Mouse (Mus musculus) small intestine, adult 2 months (tissue): ENCODE measurements around the gene Slc9c1.

Experiments used
- CTCF ChIP-seq: fragments of 200-500 bp; IDR thresholded peaks from 2 replicates; pipeline ENCODE4 v1.5.1; 2012; ENCODE audit warnings: low read depth, mild to moderate bottlenecking, control low read depth, inconsistent platforms, low read length, moderate library complexity, mixed read lengths; ENCODE audit not compliant: insufficient replicate concordance, insufficient read length; ENCODE audit errors: extremely low read depth
- POLR2A ChIP-seq: fragments of 200-500 bp; IDR thresholded peaks from 2 replicates; pipeline ENCODE4 v1.6.1; 2012; ENCODE audit warnings: low read depth, mild to moderate bottlenecking, control low read depth, inconsistent platforms, low read length, moderate library complexity

GRCm38 (mm10) chr16:45610267-45610666, 75.2 kb downstream of the Slc9c1 start, which contains the start of gene Gcsam:
- no peak for TF ChIP-seq POLR2A
- no peak for TF ChIP-seq CTCF
